Mouse (Mus musculus): ENCODE data around the gene Pnpla2.

DNA sequence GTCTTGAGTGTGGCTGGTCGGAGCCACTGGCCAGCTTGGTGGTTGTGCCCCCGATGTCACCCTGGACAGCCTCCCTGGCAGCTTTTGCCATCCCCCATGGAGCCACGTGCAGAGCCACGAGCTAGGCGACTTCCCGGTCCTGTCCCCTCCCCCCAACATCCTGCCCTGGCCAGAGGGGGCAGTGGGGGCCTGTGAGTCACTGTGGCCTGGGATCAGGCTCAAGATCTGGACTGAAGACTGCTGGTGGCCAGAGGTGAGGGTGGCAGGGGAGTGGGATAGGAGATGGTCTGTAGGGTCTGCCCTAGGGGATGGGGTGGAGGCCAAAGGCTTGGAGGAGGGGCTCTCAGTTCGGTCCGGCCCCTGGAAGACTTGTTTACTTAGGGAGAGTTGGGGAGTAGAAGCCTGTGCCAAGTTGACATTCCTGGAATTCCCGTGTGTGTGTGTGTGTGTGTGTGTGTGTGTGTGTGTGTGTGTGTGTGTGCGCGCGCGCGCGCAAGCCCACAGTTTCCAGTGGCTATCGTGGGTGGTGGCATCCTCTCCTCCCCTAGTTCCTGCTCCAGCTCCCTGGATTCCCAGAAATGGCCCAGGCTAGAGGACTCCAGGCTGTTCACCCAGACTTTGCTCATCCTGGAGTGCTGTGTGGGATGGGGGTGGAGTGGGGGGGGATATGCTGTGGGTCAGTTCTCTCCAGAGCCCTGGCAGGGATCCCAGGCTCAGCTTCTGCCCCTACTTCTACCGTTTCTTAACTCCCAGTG lies 21.4 kb downstream of the Pnpla2 start:
- TF ChIP-seq POLR2A (IDR thresholded peaks at IDR 0.05; ENCODE audit: low read depth, low read length): no peak
- 0 out of 2 replicates have a peak, but pooled peaks have one; percentile 26 for TF ChIP-seq CTCF (conservative IDR thresholded peaks at IDR 0.05; ENCODE audit: insufficient read depth, insufficient read length, low read depth, low read length)
